31 mouse cellular contexts compared by ENCODE assay signal in genomic region chr14:103504514-103504913, GRCm38 (mm10). TPM values are rescaled to one million over a fixed set of nuclear protein-coding genes. Genes with fewer than 3 reads are reported as not detected.
DNase-seq lines count a peak whose midpoint lies in the region; ATAC-seq and TF ChIP-seq lines count a peak whose summit lies in the region.
"Had no signal": no experiment of that assay in that cellular context is flagged by ENCODE, and none has a peak within 500 bp of the region (broad histone marks: within the 10 kb centered on the region; RNA-seq: fewer than 3 reads in every experiment).

No protein-coding gene starts in this region.

- no peak overlapping the region for H3K27ac ChIP-seq in ES-Bruce4 (ENCODE audit: insufficient read depth, low read length)
- no peak overlapping the region for H3K27ac ChIP-seq in midbrain, embryonic 11.5 days (ENCODE audit: low read depth, low read length)
- H3K27ac ChIP-seq: embryonic facial prominence, embryonic 10.5 days; embryonic facial prominence, embryonic 15.5 days; forebrain, embryonic 12.5 days; hindbrain, embryonic 14.5 days; layer of hippocampus, adult 2 months; limb, embryonic 13.5 days; midbrain, embryonic 10.5 days; neural tube, embryonic 12.5 days had no signal

- no peak for TF ChIP-seq CTCF in ES-Bruce4 (IDR thresholded peaks at IDR 0.05; ENCODE audit: low read depth, low read length)

- WGBS in midbrain, embryonic 11.5 days: 83% methylated on average over 7 of the region's 7 CpGs

- no peak overlapping the region for H3K9ac ChIP-seq in ES-Bruce4 (ENCODE audit: low read depth, poor library complexity, severe bottlenecking)
- no peak overlapping the region for H3K9ac ChIP-seq in midbrain, embryonic 11.5 days (ENCODE audit: low read length)
- H3K9ac ChIP-seq: embryonic facial prominence, embryonic 15.5 days; forebrain, embryonic 12.5 days; forebrain, postnatal 0 days; hindbrain, embryonic 14.5 days; limb, embryonic 13.5 days; neural tube, embryonic 12.5 days had no signal

- H3K27me3 ChIP-seq in ES-Bruce4 (ENCODE audit: control insufficient read depth, insufficient read depth, low read length, poor library complexity, severe bottlenecking): no peaks in the 10 kb centered on the region
- no peaks in the 10 kb centered on the region for H3K27me3 ChIP-seq in midbrain, embryonic 11.5 days (ENCODE audit: control insufficient read depth, insufficient read depth, low read length)
- H3K27me3 ChIP-seq: forebrain, embryonic 12.5 days; limb, embryonic 13.5 days; neural tube, embryonic 12.5 days had no signal

- H3K4me1 ChIP-seq in ES-Bruce4 (ENCODE audit: control insufficient read depth, insufficient read depth, low read length): no peaks in the 10 kb centered on the region
- H3K4me1 ChIP-seq in midbrain, embryonic 11.5 days (ENCODE audit: control insufficient read depth, insufficient read depth, low read length): peaks cover 5% of the 10 kb centered on the region
- H3K4me1 ChIP-seq: neural tube, embryonic 12.5 days had no signal

- ATAC-seq in granulocyte monocyte progenitor cell, adult 5-6 weeks (replicated peaks; ENCODE audit: poor library complexity, severe bottlenecking): peak; percentile 85
- peak; percentile 88 for ATAC-seq in neutrophil, adult 5-6 weeks (ENCODE audit: extremely low read depth, insufficient number of reproducible peaks, low FRiP score, poor library complexity, severe bottlenecking)
- ATAC-seq in midbrain, embryonic 11.5 days (ENCODE audit: low FRiP score): no peak
- ATAC-seq: forebrain, postnatal 0 days; intestine, postnatal 0 days; midbrain, embryonic 16.5 days had no signal

- TF ChIP-seq POLR2A in ES-Bruce4 (IDR thresholded peaks at IDR 0.05; ENCODE audit: insufficient read depth, low read length): no peak

- TF ChIP-seq EP300 in ES-Bruce4 (IDR thresholded peaks at IDR 0.05; ENCODE audit: insufficient read depth, low read depth, low read length): no peak

- H3K4me2 ChIP-seq in midbrain, embryonic 11.5 days: no peak overlapping the region
- H3K4me2 ChIP-seq: embryonic facial prominence, embryonic 15.5 days; forebrain, embryonic 12.5 days; heart, embryonic 11.5 days; hindbrain, embryonic 14.5 days; limb, embryonic 13.5 days; liver, embryonic 11.5 days; neural tube, embryonic 12.5 days had no signal

- H3K4me3 ChIP-seq in ES-Bruce4 (ENCODE audit: low read depth, low read length): peak overlapping the region; percentile 18; the same call in 1 of the 2 replicates
- H3K4me3 ChIP-seq in midbrain, embryonic 11.5 days (ENCODE audit: low read depth, low read length): no peak overlapping the region
- H3K4me3 ChIP-seq: embryonic facial prominence, embryonic 10.5 days; embryonic facial prominence, embryonic 15.5 days; forebrain, embryonic 12.5 days; layer of hippocampus, adult 2 months; limb, embryonic 13.5 days; midbrain, embryonic 10.5 days; myocyte; neural tube, embryonic 12.5 days had no signal

- H3K9me3 ChIP-seq in ES-Bruce4 (replicated peaks; ENCODE audit: control insufficient read depth, insufficient read depth, low read length, poor library complexity, severe bottlenecking): no peaks in the 10 kb centered on the region
- no peaks in the 10 kb centered on the region for H3K9me3 ChIP-seq in midbrain, embryonic 11.5 days (ENCODE audit: control insufficient read depth, low read length)
- H3K9me3 ChIP-seq: embryonic facial prominence, embryonic 10.5 days; embryonic facial prominence, embryonic 15.5 days; forebrain, embryonic 12.5 days; limb, embryonic 13.5 days; midbrain, embryonic 10.5 days; neural tube, embryonic 12.5 days had no signal

- H3K36me3 ChIP-seq in ES-Bruce4 (ENCODE audit: control insufficient read depth, insufficient read depth, low read length, poor library complexity, severe bottlenecking): no peaks in the 10 kb centered on the region
- no peaks in the 10 kb centered on the region for H3K36me3 ChIP-seq in midbrain, embryonic 11.5 days (ENCODE audit: control insufficient read depth, insufficient read depth, low read length)
- H3K36me3 ChIP-seq: embryonic facial prominence, embryonic 10.5 days; embryonic facial prominence, embryonic 15.5 days; forebrain, embryonic 12.5 days; limb, embryonic 13.5 days; midbrain, embryonic 10.5 days; neural tube, embryonic 12.5 days had no signal

- peak; percentile 14 for DNase-seq in 3T3-L1 (ENCODE audit: low read depth, low spot score)
- no peak for DNase-seq in midbrain, embryonic 11.5 days (ENCODE audit: low spot score, missing footprints)
- no peak for DNase-seq in lung, postnatal 14 days
- no peak for DNase-seq in testis, postnatal 10 days (ENCODE audit: low spot score)
- DNase-seq: adrenal gland, adult 8-10 months; cerebellum, adult 2 months; cerebellum, postnatal 14 days; forebrain, postnatal 0 days; gastrocnemius, postnatal 10 days; heart, adult 11 months; heart, postnatal 36 days; kidney, postnatal 36 days; lung, postnatal 4 days; thymus, adult 18-20 months; thymus, postnatal 25 days had no signal

RNA-seq across cellular contexts. Expression of gene Scel, which starts 8.6 kb away (rescaled TPM):
- polyA plus RNA-seq in ES-Bruce4 (2011; ENCODE audit: insufficient read depth, insufficient read length, low read depth, missing spikeins): 9.8 and 10.3 TPM in 2 replicates
- total RNA-seq in granulocyte monocyte progenitor cell, adult 5-6 weeks (2014; fragmentation: Nextera tagmentation): 0.38 TPM in 1 of 2 replicates, not detected in the other
- total RNA-seq in granulocyte monocyte progenitor cell, adult 5-6 weeks (2017): 0.09 TPM in 1 of 2 replicates, not detected in the other
- 2.1 and 3.6 TPM in 2 replicates for total RNA-seq in neutrophil, adult 5-6 weeks (2017)
- polyA plus RNA-seq in midbrain, embryonic 11.5 days (2014; fragmentation: Nextera tagmentation; extraction: Ambion mirVana): 0.11 and 0.33 TPM in 2 replicates
- polyA plus RNA-seq: myocyte had no signal
